Mouse (Mus musculus) cerebellum, adult 2 months (tissue): ENCODE results near the gene Xlr4b.
"Not testable (repeated sequence)": the region's sequence is repeated elsewhere in the genome, so short reads cannot be mapped to it uniquely, and the experiment has no call there.

Source experiments
- CTCF ChIP-seq: fragments of 200-500 bp; IDR thresholded peaks from 2 replicates; pipeline ENCODE4 v1.5.1; 2011; ENCODE audit warnings: low read depth, mild to moderate bottlenecking, control low read depth, low read length, moderate library complexity, borderline replicate concordance; ENCODE audit not compliant: insufficient read depth
- POLR2A ChIP-seq: fragments of 200-500 bp; IDR thresholded peaks from 2 replicates; pipeline ENCODE4 v1.6.1; 2011; ENCODE audit warnings: low read length, control low read depth, borderline replicate concordance; ENCODE audit not compliant: insufficient read depth

- not testable (repeated sequence) for TF ChIP-seq CTCF, POLR2A
Measured at GRCm38 (mm10) chrX:73176889-73177288, 37.2 kb upstream of the Xlr4b start, which contains the start of gene Spin2d.
